Mouse (Mus musculus): ENCODE measurements around the gene Ip6k1. TPM values are rescaled to one million over a fixed set of nuclear protein-coding genes. Genes with fewer than 3 reads are reported as not detected.
A peak's percentile ranks its signal among the peaks of the same experiment; 100 is the strongest.

Ip6k1 gene
- polyA plus RNA-seq, 1 experiment = 30.8 TPM

DNA sequence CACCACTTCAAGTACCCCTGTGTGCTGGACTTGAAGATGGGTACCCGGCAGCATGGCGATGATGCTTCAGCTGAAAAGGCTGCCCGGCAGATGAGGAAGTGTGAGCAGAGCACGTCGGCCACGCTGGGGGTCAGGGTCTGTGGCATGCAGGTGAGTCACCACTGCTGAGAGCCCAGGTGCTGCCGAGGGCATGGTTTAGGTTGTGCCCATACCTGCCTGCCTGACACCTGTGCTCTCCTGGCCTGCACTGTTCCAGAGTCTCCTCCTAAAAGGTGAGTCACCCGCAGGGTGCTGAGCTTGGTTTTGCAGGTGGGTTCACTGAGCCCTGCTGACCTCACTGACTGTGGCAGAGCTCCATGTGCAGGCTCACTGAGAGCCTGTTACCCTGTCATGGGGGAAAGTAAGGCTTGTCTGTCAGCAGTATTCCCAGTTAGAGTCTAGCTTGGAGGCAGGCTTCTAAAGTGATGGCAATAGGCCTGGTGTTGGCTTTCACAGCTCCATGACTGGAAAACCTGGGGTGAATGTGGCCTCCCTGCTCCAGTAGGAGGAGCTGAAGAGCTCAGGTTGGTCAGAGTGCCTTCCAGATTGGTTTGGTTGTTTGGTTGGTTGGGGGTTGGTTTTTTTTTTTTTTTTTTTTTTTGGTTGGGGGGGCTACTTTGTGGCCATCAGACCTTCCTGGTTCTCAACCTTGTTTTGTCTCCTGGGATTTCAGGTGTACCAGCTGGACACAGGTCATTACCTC is 42.6 kb downstream of the Ip6k1 start:
- Histone ChIP-seq H3K36me3 (ENCODE audit: control insufficient read depth, insufficient read depth) (peaks cover 8% of the 10 kb centered on the region), H3K79me3 (ENCODE audit: low read depth) (peaks cover 1% of the 10 kb centered on the region), H3K79me2 (ENCODE audit: control insufficient read depth, insufficient read depth) (peaks cover 8% of the 10 kb centered on the region), H3K4me3 (ENCODE audit: insufficient read depth, poor library complexity, severe bottlenecking) (no peak overlapping the region), H3ac (ENCODE audit: control insufficient read depth, insufficient read length, low read depth) (no peak overlapping the region), H3K27me3 (ENCODE audit: control insufficient read depth, insufficient read depth, insufficient read length) (no peaks in the 10 kb centered on the region)
- TF ChIP-seq MYOD1 (IDR thresholded peaks at IDR 0.05; ENCODE audit: control insufficient read depth, insufficient read length, low read depth) (no peak), MYOG (IDR thresholded peaks at IDR 0.05; ENCODE audit: control insufficient read depth, extremely low read depth, insufficient read length) (no peak), FOSL1 (IDR thresholded peaks at IDR 0.05; ENCODE audit: insufficient read depth, low read length, poor library complexity, severe bottlenecking) (no peak), CTCF (IDR thresholded peaks at IDR 0.05; ENCODE audit: control insufficient read depth, insufficient read depth, insufficient read length) (no peak), MAX (IDR thresholded peaks at IDR 0.05) (no peak), USF1 (IDR thresholded peaks at IDR 0.05; ENCODE audit: low read depth) (no peak)

DNA sequence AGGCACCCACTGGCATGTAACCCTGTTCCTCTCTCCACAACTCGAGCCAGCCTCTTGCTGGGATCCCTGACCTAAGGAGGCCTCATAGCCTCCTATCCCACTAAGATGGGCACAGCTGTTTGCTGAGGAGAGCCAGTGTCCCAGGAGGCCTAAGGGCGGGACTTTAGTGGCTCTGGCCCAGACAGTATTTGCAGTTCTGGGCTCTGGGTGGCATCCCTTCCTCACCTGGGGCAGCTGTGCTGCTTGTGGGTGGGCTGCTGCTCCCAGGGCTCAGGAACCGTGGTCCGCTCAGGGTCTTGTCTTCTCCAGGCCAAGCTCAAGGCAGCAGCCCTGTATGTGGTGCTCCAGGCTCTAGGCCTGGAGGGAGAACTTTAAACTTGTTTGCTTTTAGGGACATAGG is 44.3 kb downstream of the Ip6k1 start:
- TF ChIP-seq FOSL1 (IDR thresholded peaks at IDR 0.05; ENCODE audit: insufficient read depth, low read length, poor library complexity, severe bottlenecking) (no peak), MYOG (IDR thresholded peaks at IDR 0.05; ENCODE audit: control insufficient read depth, extremely low read depth, insufficient read length) (no peak), CTCF (IDR thresholded peaks at IDR 0.05; ENCODE audit: control insufficient read depth, insufficient read depth, insufficient read length) (no peak), MAX (IDR thresholded peaks at IDR 0.05) (no peak), MYOD1 (IDR thresholded peaks at IDR 0.05; ENCODE audit: control insufficient read depth, insufficient read length, low read depth) (no peak), CEBPB (IDR thresholded peaks at IDR 0.05; ENCODE audit: low read depth) (no peak), USF1 (IDR thresholded peaks at IDR 0.05; ENCODE audit: low read depth) (no peak)
- H3K36me3 ChIP-seq (ENCODE audit: control insufficient read depth, insufficient read depth) = peaks cover 15% of the 10 kb centered on the region
- H3K27me3 ChIP-seq (ENCODE audit: control insufficient read depth, insufficient read depth, insufficient read length) = no peaks in the 10 kb centered on the region

DNA sequence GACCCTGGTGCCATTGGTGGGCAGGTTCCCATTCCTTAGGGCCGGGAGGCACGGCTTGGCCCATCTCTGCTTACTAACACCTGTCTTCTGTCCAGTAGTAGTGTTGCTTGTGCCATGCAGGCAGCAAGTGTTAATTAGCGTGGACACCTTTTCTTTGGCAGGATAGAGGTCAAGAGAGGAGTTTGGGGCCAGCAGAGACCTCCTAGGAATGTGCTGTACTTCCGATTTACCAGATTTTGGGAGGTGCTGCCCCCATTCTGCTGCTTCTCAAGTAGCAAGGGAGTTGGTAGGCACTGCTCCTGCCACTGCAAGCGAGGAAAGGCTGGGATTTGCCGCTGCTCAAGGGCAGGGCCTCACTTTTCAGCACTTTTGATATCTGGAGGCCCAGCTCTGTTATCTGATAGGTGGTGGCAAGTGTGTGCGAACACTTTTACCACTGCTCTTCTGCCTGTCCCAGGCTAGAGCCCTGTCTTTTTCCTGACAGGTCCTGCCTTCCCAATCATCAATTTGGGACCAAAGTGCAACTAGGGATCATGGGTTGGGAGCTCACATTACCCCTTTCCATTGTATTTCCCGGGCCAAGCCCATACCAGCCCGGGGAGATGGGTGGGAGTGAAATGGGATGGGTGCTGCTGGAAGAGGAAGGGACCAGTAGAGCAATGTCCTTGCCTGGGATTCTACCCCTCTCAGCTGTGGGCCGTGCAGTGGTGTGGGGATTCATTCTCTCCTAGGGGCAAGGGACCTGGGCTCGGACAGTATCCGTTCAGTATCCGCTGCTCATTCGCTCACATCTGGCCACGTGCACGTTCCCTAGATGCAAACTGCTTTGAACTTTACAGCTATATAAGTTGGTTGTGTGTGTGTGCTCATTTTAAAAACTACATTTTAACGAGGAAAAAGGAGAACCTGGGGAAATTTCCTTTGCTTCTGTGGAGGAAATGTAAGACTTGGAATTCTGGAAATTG is 45.6 kb downstream of the Ip6k1 start:
- TF ChIP-seq MYOG (IDR thresholded peaks at IDR 0.05; ENCODE audit: control insufficient read depth, extremely low read depth, insufficient read length) (no peak), MAX (IDR thresholded peaks at IDR 0.05) (no peak), USF1 (IDR thresholded peaks at IDR 0.05; ENCODE audit: low read depth) (no peak), CTCF (IDR thresholded peaks at IDR 0.05; ENCODE audit: control insufficient read depth, insufficient read depth, insufficient read length) (no peak), FOSL1 (IDR thresholded peaks at IDR 0.05; ENCODE audit: insufficient read depth, low read length, poor library complexity, severe bottlenecking) (no peak), CEBPB (IDR thresholded peaks at IDR 0.05; ENCODE audit: low read depth) (no peak), MYOD1 (IDR thresholded peaks at IDR 0.05; ENCODE audit: control insufficient read depth, insufficient read length, low read depth) (no peak)
- Histone ChIP-seq H3ac (ENCODE audit: control insufficient read depth, insufficient read length, low read depth) (peak overlapping the region; percentile 42), H3K79me2 (ENCODE audit: control insufficient read depth, insufficient read depth) (peaks cover 12% of the 10 kb centered on the region), H3K4me3 (ENCODE audit: insufficient read depth, poor library complexity, severe bottlenecking) (peak overlapping the region; percentile 30), H3K36me3 (ENCODE audit: control insufficient read depth, insufficient read depth) (peaks cover 21% of the 10 kb centered on the region), H3K79me3 (ENCODE audit: low read depth) (peaks cover 1% of the 10 kb centered on the region), H3K27me3 (ENCODE audit: control insufficient read depth, insufficient read depth, insufficient read length) (no peaks in the 10 kb centered on the region)

More for the DNA sequence above, 44.3 kb downstream of the Ip6k1 start:
- peaks cover 1% of the 10 kb centered on the region for H3K79me3 ChIP-seq (ENCODE audit: low read depth)
- H3K4me3 ChIP-seq (ENCODE audit: insufficient read depth, poor library complexity, severe bottlenecking) = no peak overlapping the region
- H3ac ChIP-seq (ENCODE audit: control insufficient read depth, insufficient read length, low read depth) = no peak overlapping the region
- peaks cover 12% of the 10 kb centered on the region for H3K79me2 ChIP-seq (ENCODE audit: control insufficient read depth, insufficient read depth)

DNA sequence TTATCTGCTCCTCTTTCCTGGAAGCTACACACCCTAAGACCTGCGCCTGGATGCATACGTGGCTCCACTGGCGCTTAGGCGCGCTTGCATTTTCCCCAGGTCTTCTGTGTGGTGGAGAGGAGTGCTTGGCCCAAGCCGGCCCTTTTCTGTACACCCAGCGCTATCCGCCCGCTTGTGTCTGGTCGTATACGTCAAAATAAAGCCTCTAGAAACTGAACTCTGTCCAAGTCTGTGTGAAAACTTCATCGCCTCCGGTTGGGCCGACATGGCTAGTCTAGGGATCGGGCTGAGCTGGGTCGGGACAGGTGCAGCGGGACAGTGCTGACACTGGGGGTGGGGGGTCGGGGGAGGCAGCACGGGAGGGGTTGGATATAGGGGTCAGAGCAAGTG is 46.3 kb downstream of the Ip6k1 start:
- Histone ChIP-seq H3ac (ENCODE audit: control insufficient read depth, insufficient read length, low read depth) (peak overlapping the region; percentile 42), H3K79me2 (ENCODE audit: control insufficient read depth, insufficient read depth) (peaks cover 12% of the 10 kb centered on the region), H3K4me3 (ENCODE audit: insufficient read depth, poor library complexity, severe bottlenecking) (peak overlapping the region; percentile 30), H3K27me3 (ENCODE audit: control insufficient read depth, insufficient read depth, insufficient read length) (no peaks in the 10 kb centered on the region), H3K79me3 (ENCODE audit: low read depth) (peaks cover 1% of the 10 kb centered on the region), H3K36me3 (ENCODE audit: control insufficient read depth, insufficient read depth) (peaks cover 21% of the 10 kb centered on the region)
- TF ChIP-seq MYOD1 (IDR thresholded peaks at IDR 0.05; ENCODE audit: control insufficient read depth, insufficient read length, low read depth) = no peak
- TF ChIP-seq CEBPB (IDR thresholded peaks at IDR 0.05; ENCODE audit: low read depth) = no peak
- TF ChIP-seq FOSL1 (IDR thresholded peaks at IDR 0.05; ENCODE audit: insufficient read depth, low read length, poor library complexity, severe bottlenecking) = no peak
- no peak for TF ChIP-seq USF1 (IDR thresholded peaks at IDR 0.05; ENCODE audit: low read depth)
- TF ChIP-seq MAX (IDR thresholded peaks at IDR 0.05) = no peak
- TF ChIP-seq CTCF (IDR thresholded peaks at IDR 0.05; ENCODE audit: control insufficient read depth, insufficient read depth, insufficient read length) = no peak
- TF ChIP-seq MYOG (IDR thresholded peaks at IDR 0.05; ENCODE audit: control insufficient read depth, extremely low read depth, insufficient read length) = no peak

DNA sequence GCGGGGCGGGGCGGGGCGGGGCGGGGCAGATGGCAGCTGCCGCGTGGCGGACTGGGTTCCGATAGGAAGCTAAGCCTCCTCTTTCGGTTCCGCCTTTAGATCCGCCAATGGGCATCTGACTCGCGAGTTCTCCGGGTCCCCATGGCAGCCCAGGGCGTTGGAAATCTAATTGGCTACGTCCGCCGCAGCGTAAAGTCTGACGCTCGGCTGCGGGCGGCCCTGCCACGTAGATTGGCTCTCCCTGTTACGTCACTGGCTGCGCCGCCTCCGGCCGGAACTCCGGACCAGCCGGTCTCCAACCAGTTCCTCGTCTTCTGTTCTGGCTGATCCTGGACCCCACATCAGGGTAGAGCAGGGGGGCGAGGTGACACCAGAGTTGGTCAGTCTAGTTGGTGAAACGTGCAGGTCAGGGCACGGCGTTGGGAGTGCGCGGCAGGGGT is 46.7 kb downstream of the Ip6k1 start, which contains the start of gene Gmppb:
Gene Gmppb (plus strand): TSS at position 227 of the 440 bp plus-strand sequence.
- peaks cover 12% of the 10 kb centered on the region for H3K79me2 ChIP-seq (ENCODE audit: control insufficient read depth, insufficient read depth)
- no peaks in the 10 kb centered on the region for H3K27me3 ChIP-seq (ENCODE audit: control insufficient read depth, insufficient read depth, insufficient read length)
- H3K4me3 ChIP-seq (ENCODE audit: insufficient read depth, poor library complexity, severe bottlenecking) = peak within 1 kb of the TSS; percentile 66
- H3K36me3 ChIP-seq (ENCODE audit: control insufficient read depth, insufficient read depth) = peaks cover 21% of the 10 kb centered on the region
- peak within 1 kb of the TSS; percentile 89 for H3ac ChIP-seq (ENCODE audit: control insufficient read depth, insufficient read length, low read depth)
- H3K79me3 ChIP-seq (ENCODE audit: low read depth) = peaks cover 1% of the 10 kb centered on the region
- TF ChIP-seq MAX (IDR thresholded peaks at IDR 0.05) (no peak), USF1 (IDR thresholded peaks at IDR 0.05; ENCODE audit: low read depth) (no peak)

Data from C2C12 (cell line).